Mouse (Mus musculus) thymus, adult 18-20 months (tissue): ENCODE measurements around the gene Exosc9.
"Not testable (repeated sequence)": the region's sequence is repeated elsewhere in the genome, so short reads cannot be mapped to it uniquely, and the experiment has no call there.

Experiments used
- DNase-seq, 2 experiments: peaks; one replicate each; pipeline ENCODE4 v3.0.0; 2022; ENCODE audit warnings: mixed read lengths in 2 of 2

Exosc9 gene

GRCm38 (mm10) chr3:36559606-36560005 is 7.2 kb downstream of the Exosc9 start:
- DNase-seq, result no peak

GRCm38 (mm10) chr3:36563666-36564065 is 11.3 kb downstream of the Exosc9 start:
- DNase-seq, result no peak

GRCm38 (mm10) chr3:36569836-36570235 is 17.4 kb downstream of the Exosc9 start:
- no peak for DNase-seq

- DNase-seq, result no peak
These were observed 19.0 kb downstream of the Exosc9 start for GRCm38 (mm10) chr3:36571361-36571826.

- DNase-seq, result peak; percentile 97 to 98
These were observed 19.5 kb downstream of the Exosc9 start, which contains the start of gene Ccna2 for GRCm38 (mm10) chr3:36571827-36572378. TSS of gene Ccna2 (minus strand) at chr3:36572150.

GRCm38 (mm10) chr3:36598811-36599210 is 46.4 kb downstream of the Exosc9 start:
- no peak for DNase-seq

- not testable (repeated sequence) for DNase-seq
These were observed 47.4 kb downstream of the Exosc9 start for GRCm38 (mm10) chr3:36599773-36600172.

GRCm38 (mm10) chr3:36605894-36606783 is 53.7 kb downstream of the Exosc9 start:
- DNase-seq, result no peak

GRCm38 (mm10) chr3:36612687-36613086 is 60.3 kb downstream of the Exosc9 start:
- DNase-seq, result no peak

- DNase-seq, result peak; percentile 85
These were observed 60.9 kb downstream of the Exosc9 start, which contains the start of gene Bbs7 for GRCm38 (mm10) chr3:36613202-36613907. TSS of gene Bbs7 (minus strand) at chr3:36613477.

- no peak for DNase-seq
These were observed 61.5 kb downstream of the Exosc9 start for GRCm38 (mm10) chr3:36613908-36614255.
